Mouse (Mus musculus) thymus, adult 2 months (tissue): ENCODE results near the gene Ckmt2. TPM values are rescaled to one million over a fixed set of nuclear protein-coding genes. Genes with fewer than 3 reads are reported as not detected.
A peak's percentile ranks its signal among the peaks of the same experiment; 100 is the strongest.

ENCODE experiments used
- DNase-seq: peaks from one replicate; pipeline ENCODE4 v3.0.0; 2021
- H3K27ac ChIP-seq: fragments of 200-500 bp; 2 replicates; pipeline ENCODE4 v1.5.1; 2012; ENCODE audit warnings: low read length, control low read depth; ENCODE audit not compliant: control insufficient read depth, insufficient read depth
- H3K27me3 ChIP-seq: fragments of 200-500 bp; 2 replicates; pipeline ENCODE4 v1.6.1; 2012; ENCODE audit warnings: mild to moderate bottlenecking, low read length, moderate library complexity, mixed read lengths; ENCODE audit not compliant: control insufficient read depth, insufficient read depth
- H3K36me3 ChIP-seq: fragments of 200-500 bp; 2 replicates; pipeline ENCODE4 v1.6.1; 2012; ENCODE audit warnings: mild to moderate bottlenecking, low read length, moderate library complexity; ENCODE audit not compliant: control insufficient read depth, insufficient read depth
- H3K4me1 ChIP-seq: fragments of 200-500 bp; replicated peaks from 2 replicates; pipeline ENCODE4 v1.6.1; 2012; ENCODE audit warnings: low read length; ENCODE audit not compliant: control insufficient read depth, insufficient read depth
- H3K4me3 ChIP-seq: fragments of 200-500 bp; 2 replicates; pipeline ENCODE4 v1.5.1; 2012; ENCODE audit warnings: mild to moderate bottlenecking, low read length, control low read depth, moderate library complexity; ENCODE audit not compliant: control insufficient read depth, insufficient read depth
- CTCF ChIP-seq: fragments of 200-500 bp; IDR thresholded peaks from 2 replicates; pipeline ENCODE4 v1.5.1; 2012; ENCODE audit warnings: mild to moderate bottlenecking, control low read depth, low read length, moderate library complexity, borderline replicate concordance; ENCODE audit not compliant: control insufficient read depth, poor library complexity, insufficient read depth; ENCODE audit errors: extremely low read depth
- POLR2A ChIP-seq: fragments of 200-500 bp; IDR thresholded peaks from 2 replicates; pipeline ENCODE4 v1.6.1; 2012; ENCODE audit warnings: mild to moderate bottlenecking, low read length, control low read depth, moderate library complexity; ENCODE audit not compliant: control insufficient read depth, poor library complexity, insufficient read depth; ENCODE audit errors: extremely low read depth
- WGBS: fragments of 180-500 bp; shearing (Covaris S2); methylation state at CpG from one replicate; pipeline ENCODE4 v1.1.7; 2018; 5-methylcytosine and 5-hydroxymethylcytosine counted together
- polyA plus RNA-seq: library from polyadenylated mRNA; depleted of rRNA; stranded (reverse); fragments of >200 nt; gene quantifications from 2 replicates; pipeline ENCODE4 v1.2.3, GENCODE M21; 2012

The Ckmt2 gene
- polyA plus RNA-seq, 1 experiment = 80.0 TPM

DNA sequence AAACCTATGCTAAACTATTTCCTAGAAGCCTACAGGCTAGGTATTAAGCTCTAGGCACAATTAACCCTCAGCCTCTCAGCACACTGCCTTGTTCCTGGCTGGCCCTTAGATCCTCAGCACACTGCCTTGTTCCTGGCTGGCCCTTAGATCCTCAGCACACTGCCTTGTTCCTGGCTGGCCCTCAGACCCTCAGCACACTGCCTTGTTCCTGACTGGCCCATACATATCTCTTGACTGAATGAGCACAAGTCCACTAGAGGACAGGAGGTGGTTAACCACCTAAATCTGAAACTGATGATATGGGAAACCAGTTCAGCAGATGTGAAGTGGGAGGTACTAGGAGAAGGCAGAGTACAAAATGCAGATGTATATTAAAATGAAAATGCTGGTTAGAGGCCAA, 35.0 kb upstream of the Ckmt2 start:
- no peak for DNase-seq
- no peaks in the 10 kb centered on the region for H3K36me3 ChIP-seq
- H3K27me3 ChIP-seq = no peaks in the 10 kb centered on the region
- TF ChIP-seq CTCF = no peak
- TF ChIP-seq POLR2A = no peak
- H3K4me1 ChIP-seq = peaks cover 4% of the 10 kb centered on the region; the same call in 1 of the 2 replicates
- H3K27ac ChIP-seq = no peak overlapping the region
- H3K4me3 ChIP-seq = no peak overlapping the region

DNA sequence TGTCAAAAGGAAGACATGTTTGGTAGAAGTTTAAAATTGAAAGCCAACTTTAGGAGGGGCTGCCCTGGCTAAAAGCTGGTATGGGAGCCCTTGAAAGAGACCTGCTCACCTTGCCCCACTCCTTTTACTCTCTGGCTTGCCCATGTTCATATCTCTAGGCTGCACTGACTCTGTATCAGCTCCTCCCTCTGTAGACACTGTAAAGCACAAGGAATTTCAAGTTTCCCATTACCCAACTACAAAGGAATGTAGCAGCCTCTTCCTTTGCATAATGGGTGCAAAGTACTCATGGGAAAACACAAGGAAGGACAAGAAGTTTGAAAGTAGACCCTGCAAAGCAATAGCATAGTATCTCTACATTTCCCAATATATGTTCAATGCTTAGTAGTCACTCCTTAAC, 34.5 kb upstream of the Ckmt2 start:
- Histone ChIP-seq H3K27me3 (no peaks in the 10 kb centered on the region), H3K27ac (no peak overlapping the region), H3K4me1 (peaks cover 4% of the 10 kb centered on the region; the same call in 1 of the 2 replicates), H3K4me3 (no peak overlapping the region), H3K36me3 (no peaks in the 10 kb centered on the region)
- no peak for DNase-seq
- TF ChIP-seq POLR2A (no peak), CTCF (no peak)

DNA sequence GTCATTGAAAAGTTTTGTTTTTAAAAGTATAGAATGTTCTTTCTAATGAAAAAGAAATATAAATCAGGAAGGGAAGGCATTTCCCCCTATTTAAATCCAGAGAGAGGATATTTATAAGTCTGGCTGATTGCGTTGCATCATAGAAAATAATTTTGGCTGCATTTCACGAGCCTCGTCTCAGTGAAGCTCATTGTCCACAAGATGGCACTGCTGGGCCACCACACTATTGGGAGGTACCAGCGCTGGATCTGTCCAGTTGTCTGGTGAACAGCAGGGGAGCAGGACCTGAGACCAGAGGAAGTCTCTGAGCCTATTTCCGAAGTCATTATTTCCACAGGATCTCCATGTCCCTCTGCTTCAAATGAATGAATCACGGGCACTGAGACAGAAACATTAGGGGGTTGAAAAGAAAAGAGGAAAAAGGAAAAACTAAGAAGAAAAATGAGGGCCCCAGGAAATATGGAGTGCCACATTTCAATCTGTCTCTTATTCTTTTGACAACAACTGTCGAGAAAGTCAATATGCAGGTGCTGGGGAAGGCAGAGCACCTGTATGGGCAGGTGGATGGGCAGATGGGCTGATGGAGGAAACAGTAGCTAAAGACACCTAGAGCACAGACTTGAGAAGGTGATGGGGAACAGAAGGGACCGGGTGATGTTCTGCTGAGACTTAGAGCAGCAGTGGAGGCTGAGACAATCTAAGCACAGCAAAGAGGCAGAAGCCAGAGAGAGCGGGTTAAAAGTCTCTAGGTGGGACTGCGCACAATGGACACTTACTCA, 31.7 kb upstream of the Ckmt2 start:
- WGBS = 38% methylated on average over 10 of the region's 10 CpGs
- Histone ChIP-seq H3K4me1 (no peaks in the 10 kb centered on the region), H3K36me3 (no peaks in the 10 kb centered on the region), H3K27me3 (no peaks in the 10 kb centered on the region), H3K4me3 (no peak overlapping the region), H3K27ac (no peak overlapping the region)
- peak; percentile 58 for DNase-seq
- TF ChIP-seq CTCF (peak; percentile 67; the same call in 1 of the 2 replicates), POLR2A (no peak)

DNA sequence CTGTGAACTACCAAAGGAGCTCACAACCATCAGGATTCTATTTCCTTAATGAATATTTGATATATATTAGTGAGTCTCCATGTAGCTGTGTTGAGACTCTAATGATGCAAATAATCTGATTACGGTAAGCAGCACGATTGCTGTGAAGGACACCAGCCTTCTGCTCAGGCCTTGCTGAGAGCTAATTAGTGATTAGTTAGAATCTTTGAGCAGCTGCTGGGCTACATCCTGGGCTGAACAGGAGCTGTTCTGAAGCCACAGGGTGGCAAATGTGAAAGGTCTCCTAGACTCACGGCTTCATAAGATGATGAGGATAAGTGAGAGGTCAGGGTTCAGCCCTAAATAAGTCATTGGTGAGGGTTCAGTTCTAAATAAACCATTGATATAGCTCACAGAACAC, 29.7 kb upstream of the Ckmt2 start:
- TF ChIP-seq CTCF (no peak), POLR2A (no peak)
- Histone ChIP-seq H3K27me3 (no peaks in the 10 kb centered on the region), H3K36me3 (no peaks in the 10 kb centered on the region), H3K4me1 (no peaks in the 10 kb centered on the region), H3K27ac (no peak overlapping the region), H3K4me3 (no peak overlapping the region)
- 94% methylated on average over 3 of the region's 3 CpGs for WGBS
- no peak for DNase-seq

DNA sequence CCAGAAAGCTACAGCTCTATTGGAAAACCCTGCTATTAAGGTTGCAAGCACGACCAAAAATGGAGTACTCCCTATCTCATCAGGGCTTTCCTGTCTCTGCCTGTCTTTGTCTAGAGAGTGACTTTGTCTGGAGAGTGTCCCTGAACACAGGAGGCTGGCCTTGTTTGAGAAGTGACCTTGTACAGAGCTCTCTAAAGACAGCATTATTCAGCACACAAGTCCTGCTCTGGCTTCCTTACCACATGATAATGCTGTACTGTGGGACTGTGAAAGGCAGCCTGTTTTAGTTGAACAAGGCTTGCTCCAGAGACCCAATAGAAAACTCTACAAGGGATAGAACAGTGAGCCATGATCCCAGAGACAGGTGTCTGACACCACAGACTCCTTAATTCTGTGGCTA, 19.8 kb upstream of the Ckmt2 start:
- WGBS = 60% methylated on average over 1 of the region's 1 CpGs
- TF ChIP-seq POLR2A (no peak), CTCF (no peak)
- Histone ChIP-seq H3K27me3 (no peaks in the 10 kb centered on the region), H3K4me3 (no peak overlapping the region), H3K27ac (no peak overlapping the region), H3K36me3 (no peaks in the 10 kb centered on the region), H3K4me1 (no peaks in the 10 kb centered on the region)
- no peak for DNase-seq

DNA sequence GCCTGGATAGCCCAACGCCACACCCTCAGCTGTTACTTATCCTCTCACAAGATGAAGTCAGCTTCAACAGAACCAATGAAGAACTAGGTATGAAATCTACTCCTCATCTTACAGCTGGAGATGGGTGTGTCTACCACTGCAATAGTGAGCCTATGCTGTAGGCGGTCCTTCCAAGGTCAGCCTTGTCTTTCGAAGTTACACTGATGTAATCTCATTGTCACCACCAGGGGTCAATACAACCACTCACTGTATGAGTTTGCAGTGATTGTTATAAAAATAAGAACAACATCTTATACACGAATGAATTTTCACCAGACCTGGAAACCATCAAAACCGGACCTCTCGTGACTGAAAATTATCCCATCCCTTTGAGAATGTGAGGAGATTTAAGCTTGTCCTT, 16.4 kb upstream of the Ckmt2 start:
- H3K4me1 ChIP-seq = no peaks in the 10 kb centered on the region
- WGBS = 70% methylated on average over 6 of the region's 6 CpGs
- H3K36me3 ChIP-seq = no peaks in the 10 kb centered on the region
- H3K27ac ChIP-seq = no peak overlapping the region
- H3K4me3 ChIP-seq = no peak overlapping the region
- TF ChIP-seq POLR2A = no peak
- no peak for TF ChIP-seq CTCF
- no peaks in the 10 kb centered on the region for H3K27me3 ChIP-seq
- peak; percentile 13 for DNase-seq

DNA sequence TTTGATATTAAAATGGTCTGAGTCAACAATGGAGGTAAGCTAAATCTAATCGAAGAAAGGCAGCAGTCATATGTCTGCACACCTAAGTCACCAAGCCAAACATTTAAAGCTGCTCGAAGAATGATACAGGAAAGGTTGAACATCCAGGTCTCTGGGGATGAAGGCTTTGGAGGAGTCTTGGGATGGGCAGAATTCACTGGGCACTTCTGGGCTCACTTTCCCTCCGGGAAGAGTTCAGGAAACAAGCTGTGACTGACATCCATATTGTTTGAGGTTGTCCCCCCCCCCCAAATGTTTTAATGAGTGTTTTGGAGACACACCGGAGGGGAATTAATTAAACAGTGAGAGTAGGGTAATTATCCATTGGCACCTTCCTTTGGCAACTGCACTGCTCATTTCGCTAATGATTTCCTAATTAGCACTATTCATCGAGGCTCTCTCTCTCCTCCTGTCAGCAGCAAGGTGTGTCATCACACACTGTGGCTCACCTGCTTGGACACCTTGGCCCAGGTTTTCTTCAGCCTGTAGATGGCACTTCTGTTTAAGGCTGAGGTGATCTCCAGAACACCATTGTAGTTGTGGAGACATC, 13.4 kb upstream of the Ckmt2 start:
- H3K27ac ChIP-seq = no peak overlapping the region
- no peaks in the 10 kb centered on the region for H3K36me3 ChIP-seq
- TF ChIP-seq POLR2A (no peak), CTCF (no peak)
- no peak overlapping the region for H3K4me3 ChIP-seq
- H3K4me1 ChIP-seq = no peaks in the 10 kb centered on the region
- DNase-seq = no peak
- 96% methylated on average over 6 of the region's 6 CpGs for WGBS
- no peaks in the 10 kb centered on the region for H3K27me3 ChIP-seq
